Mouse (Mus musculus): ENCODE measurements at regions not wholly inside any gene's neighbourhood (a gene's known extent, or its start where the extent isn't known, plus 50 kb on each side); places are given as distances from the start of the nearest gene placed in this dataset.

- DNase-seq (ENCODE audit: extremely low spot score in 1 of 2, low spot score in 2 of 2), result no peak
- intact Hi-C loops (cut with DNase I), result no loop called here
Measured at GRCm38 (mm10) chrX:69028650-69029049, 135.8 kb upstream of the Gm6812 start.

GRCm38 (mm10) chrX:69009190-69009589, 116.3 kb upstream of the Gm6812 start:
- peak in 1 of 2 experiments; percentile 8 for DNase-seq (ENCODE audit: extremely low spot score in 1 of 2, low spot score in 2 of 2)
- intact Hi-C loops (cut with DNase I), result no loop called here

GRCm38 (mm10) chrX:69007986-69008385, 115.1 kb upstream of the Gm6812 start:
- intact Hi-C loops (cut with DNase I), result no loop called here
- DNase-seq (ENCODE audit: extremely low spot score in 1 of 2, low spot score in 2 of 2), result peak in 1 of 2 experiments; percentile 9

Data from left cerebral cortex, postnatal 10 days (tissue).